8 mouse cellular contexts compared by ENCODE assay signal in genomic region chr12:86894184-86894839, GRCm38 (mm10). TPM values are rescaled to one million over a fixed set of nuclear protein-coding genes. Genes with fewer than 3 reads are reported as not detected.
DNase-seq lines count a peak whose midpoint lies in the region; ATAC-seq and TF ChIP-seq lines count a peak whose summit lies in the region.

No protein-coding gene starts in this region.

- peak; percentile 85 for ATAC-seq in hindbrain, embryonic 12.5 days (ENCODE audit: low FRiP score)
- ATAC-seq in lung, postnatal 0 days = peak; percentile 82

- H3K36me3 ChIP-seq in hindbrain, embryonic 12.5 days = no peaks in the 10 kb centered on the region
- no peaks in the 10 kb centered on the region for H3K36me3 ChIP-seq in lung, postnatal 0 days (ENCODE audit: insufficient read depth, low read length)

- H3K9me3 ChIP-seq in hindbrain, embryonic 12.5 days (replicated peaks) = no peaks in the 10 kb centered on the region
- no peaks in the 10 kb centered on the region for H3K9me3 ChIP-seq in lung, postnatal 0 days (ENCODE audit: low read length)

- peak overlapping the region; percentile 25 for H3K4me3 ChIP-seq in hindbrain, embryonic 12.5 days
- H3K4me3 ChIP-seq in lung, postnatal 0 days (ENCODE audit: low read depth, low read length) = peak overlapping the region; percentile 37

- TF ChIP-seq CTCF in lung, postnatal 0 days (IDR thresholded peaks at IDR 0.05) = no peak

- peak overlapping the region; percentile 99 for H3K27ac ChIP-seq in hindbrain, embryonic 12.5 days
- peak overlapping the region; percentile 99 for H3K27ac ChIP-seq in lung, postnatal 0 days (ENCODE audit: low read length)

- peak overlapping the region; percentile 64 for H3K9ac ChIP-seq in hindbrain, embryonic 12.5 days
- H3K9ac ChIP-seq in lung, postnatal 0 days (replicated peaks; ENCODE audit: low read depth) = peak overlapping the region; percentile 32; the same call in 1 of the 2 replicates

- DNase-seq in NIH3T3 (ENCODE audit: low read depth) = peak; percentile 100
- peak; percentile 99 to 100 for DNase-seq in cerebellum, postnatal 10 days
- peak; percentile 98 for DNase-seq in frontal cortex, postnatal 10 days (ENCODE audit: low spot score in 2 of 2)
- peak; percentile 98 for DNase-seq in layer of hippocampus, postnatal 10 days (ENCODE audit: low spot score in 2 of 2)
- DNase-seq in lung, postnatal 0 days (ENCODE audit: low spot score) = peak; percentile 99
- DNase-seq in ovary, postnatal 10 days (ENCODE audit: low spot score) = peak; percentile 94
- DNase-seq in thymus, postnatal 0 days (ENCODE audit: low spot score) = peak; percentile 96

- peak; percentile 74 for TF ChIP-seq EP300 in lung, postnatal 0 days (IDR thresholded peaks at IDR 0.05)

- H3K4me1 ChIP-seq in hindbrain, embryonic 12.5 days = peaks cover 92% of the 10 kb centered on the region
- H3K4me1 ChIP-seq in lung, postnatal 0 days (ENCODE audit: insufficient read depth, low read depth, low read length) = peaks cover 62% of the 10 kb centered on the region

- H3K27me3 ChIP-seq in hindbrain, embryonic 12.5 days = no peaks in the 10 kb centered on the region
- no peaks in the 10 kb centered on the region for H3K27me3 ChIP-seq in lung, postnatal 0 days (replicated peaks; ENCODE audit: insufficient read depth, low read length)

- WGBS in hindbrain, embryonic 12.5 days = under 1% methylated on average over 21 of the region's 26 CpGs
- under 1% methylated on average over 22 of the region's 26 CpGs for WGBS in lung, postnatal 0 days

- H3K4me2 ChIP-seq in hindbrain, embryonic 12.5 days (replicated peaks) = peak overlapping the region; percentile 64
- peak overlapping the region; percentile 71 for H3K4me2 ChIP-seq in lung, postnatal 0 days (replicated peaks; ENCODE audit: low read depth, low read length)

RNA-seq across cellular contexts. Expression of gene Irf2bpl, which starts 9.7 kb away (rescaled TPM):
- polyA plus RNA-seq in hindbrain, embryonic 12.5 days (2016; fragmentation: Nextera tagmentation; extraction: Ambion mirVana) = 75.9 and 86.3 TPM in 2 replicates
- 10 to 100 TPM; 77.9 to 81.5 TPM for total RNA-seq in layer of hippocampus, postnatal 10 days (2021)
- 39.5 and 49.1 TPM in 2 replicates for polyA plus RNA-seq in lung, postnatal 0 days (2015; fragmentation: Nextera tagmentation; extraction: Ambion mirVana)
- 13.1 and 15.5 TPM in 2 replicates for polyA plus RNA-seq in thymus, postnatal 0 days (2015; fragmentation: Nextera tagmentation; extraction: Ambion mirVana)

RNA-seq across cellular contexts. Expression of gene Cipc, which starts 52.5 kb away (rescaled TPM):
- 41.1 and 46.9 TPM in 2 replicates for polyA plus RNA-seq in hindbrain, embryonic 12.5 days (2016; fragmentation: Nextera tagmentation; extraction: Ambion mirVana)
- total RNA-seq in layer of hippocampus, postnatal 10 days (2021) = 10 to 100 TPM; 55.2 to 58.1 TPM
- 12.5 and 14.8 TPM in 2 replicates for polyA plus RNA-seq in lung, postnatal 0 days (2015; fragmentation: Nextera tagmentation; extraction: Ambion mirVana)
- 18.8 and 20.1 TPM in 2 replicates for polyA plus RNA-seq in thymus, postnatal 0 days (2015; fragmentation: Nextera tagmentation; extraction: Ambion mirVana)

Comparison
In these comparisons a context has a peak if more than half of its experiments do, and no peak if none do; other contexts are left out.
1. Peak in every context shown above with its lines: DNase-seq, ATAC-seq, H3K4me3 ChIP-seq and H3K27ac ChIP-seq.